Mouse (Mus musculus) ovary, postnatal 36 days (tissue): Measurements from ENCODE around the gene Rin2.
"Not testable (repeated sequence)": the region's sequence is repeated elsewhere in the genome, so short reads cannot be mapped to it uniquely, and the experiment has no call there.

Source experiments
- DNase-seq: peaks from one replicate; pipeline ENCODE4 v3.0.0; 2022; ENCODE audit warnings: low spot score, mixed read lengths

Gene Rin2

GRCm38 (mm10) chr2:145684151-145684550 lies 9.1 kb downstream of the Rin2 start:
- DNase-seq = no peak

GRCm38 (mm10) chr2:145684891-145685290 lies 9.9 kb downstream of the Rin2 start:
- no peak for DNase-seq

- DNase-seq = no peak
These were observed 11.0 kb downstream of the Rin2 start for GRCm38 (mm10) chr2:145686017-145686416.

- no peak for DNase-seq
These were observed 16.5 kb downstream of the Rin2 start for GRCm38 (mm10) chr2:145691367-145692009.

GRCm38 (mm10) chr2:145697160-145697559 lies 22.1 kb downstream of the Rin2 start:
- no peak for DNase-seq

GRCm38 (mm10) chr2:145699414-145700071 lies 24.5 kb downstream of the Rin2 start:
- DNase-seq = peak; percentile 35

- no peak for DNase-seq
These were observed 25.4 kb downstream of the Rin2 start for GRCm38 (mm10) chr2:145700237-145700985.

GRCm38 (mm10) chr2:145701605-145702335 lies 26.8 kb downstream of the Rin2 start:
- no peak for DNase-seq

GRCm38 (mm10) chr2:145704738-145705137 lies 29.7 kb downstream of the Rin2 start:
- DNase-seq = no peak

- no peak for DNase-seq
These were observed 34.8 kb downstream of the Rin2 start for GRCm38 (mm10) chr2:145709727-145710389.

- no peak for DNase-seq
These were observed 36.5 kb downstream of the Rin2 start for GRCm38 (mm10) chr2:145711512-145711911.

GRCm38 (mm10) chr2:145712026-145712425 lies 37.0 kb downstream of the Rin2 start:
- DNase-seq = no peak

- DNase-seq = no peak
These were observed 42.5 kb downstream of the Rin2 start for GRCm38 (mm10) chr2:145717539-145717938.

- DNase-seq = no peak
These were observed 43.7 kb downstream of the Rin2 start for GRCm38 (mm10) chr2:145718624-145719183.

GRCm38 (mm10) chr2:145720157-145720556 lies 45.1 kb downstream of the Rin2 start:
- DNase-seq = no peak

- DNase-seq = no peak
These were observed 45.7 kb downstream of the Rin2 start for GRCm38 (mm10) chr2:145720743-145721142.

GRCm38 (mm10) chr2:145722304-145722703 lies 47.3 kb downstream of the Rin2 start:
- DNase-seq = not testable (repeated sequence)

- DNase-seq = no peak
These were observed 49.3 kb downstream of the Rin2 start for GRCm38 (mm10) chr2:145724288-145724687.

GRCm38 (mm10) chr2:145729414-145729813 lies 54.4 kb downstream of the Rin2 start:
- no peak for DNase-seq

GRCm38 (mm10) chr2:145730189-145730880 lies 55.3 kb downstream of the Rin2 start:
- no peak for DNase-seq

- DNase-seq = no peak
These were observed 55.9 kb downstream of the Rin2 start for GRCm38 (mm10) chr2:145730905-145731304.
